Mouse (Mus musculus) lung, adult 2 months (tissue): ENCODE measurements around the gene Prkcsh.

Experiments
- CTCF ChIP-seq: fragments of 200-500 bp; IDR thresholded peaks from 2 replicates; pipeline ENCODE4 v1.5.1; 2011; ENCODE audit warnings: mild to moderate bottlenecking, low read length, control low read depth; ENCODE audit not compliant: insufficient read depth
- POLR2A ChIP-seq: fragments of 200-500 bp; IDR thresholded peaks from 2 replicates; pipeline ENCODE4 v1.6.1; 2011; ENCODE audit warnings: low read depth, mild to moderate bottlenecking, control low read depth, low read length, borderline replicate concordance; ENCODE audit errors: extremely low read depth

DNA sequence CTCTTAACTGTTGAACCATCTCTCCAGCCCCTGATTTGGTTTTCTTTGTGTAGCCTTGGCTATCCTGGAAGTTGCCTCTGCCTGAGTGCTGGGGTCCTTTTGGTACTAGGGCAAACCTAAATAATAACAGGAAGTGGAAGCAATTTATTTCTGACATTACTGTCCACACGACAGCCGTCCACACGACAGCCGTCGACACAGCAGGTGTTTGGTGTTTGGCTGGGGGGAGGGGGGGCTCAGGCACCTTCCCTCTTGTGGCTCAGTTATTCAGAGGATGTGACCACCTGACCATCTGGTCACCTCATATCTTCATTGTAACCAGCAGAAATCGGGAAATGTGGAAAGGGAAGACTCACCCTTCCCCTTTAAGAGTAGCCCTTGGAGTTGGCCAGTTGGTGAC, 33.7 kb upstream of the Prkcsh start:
- TF ChIP-seq POLR2A = no peak
- no peak for TF ChIP-seq CTCF
